Mouse (Mus musculus) bone marrow macrophage, adult 2 months (primary cell): ENCODE measurements around the gene Pip5k1b. TPM values are rescaled to one million over a fixed set of nuclear protein-coding genes. Genes with fewer than 3 reads are reported as not detected.

Source experiments
- H3K27ac ChIP-seq: 2 replicates; pipeline ENCODE4 v1.5.1; 2012; ENCODE audit warnings: low read depth, low read length; ENCODE audit not compliant: insufficient read depth
- H3K4me1 ChIP-seq: 2 replicates; pipeline ENCODE4 v1.6.1; 2012; ENCODE audit warnings: low read length; ENCODE audit not compliant: control insufficient read depth, insufficient read depth
- H3K4me3 ChIP-seq: 2 replicates; pipeline ENCODE4 v1.5.1; 2012; ENCODE audit warnings: mild to moderate bottlenecking, low read length, moderate library complexity; ENCODE audit not compliant: insufficient read depth
- CTCF ChIP-seq: IDR thresholded peaks from 2 replicates; pipeline ENCODE4 v1.5.1; 2012; ENCODE audit warnings: low read depth, mild to moderate bottlenecking, low read length, moderate library complexity
- POLR2A ChIP-seq: IDR thresholded peaks from 2 replicates; pipeline ENCODE4 v1.6.1; 2012; ENCODE audit warnings: mild to moderate bottlenecking, low read depth, low read length, borderline replicate concordance
- polyA plus RNA-seq: library from polyadenylated mRNA; stranded (reverse); fragments of >200 nt; gene quantifications from 2 replicates; pipeline ENCODE4 v1.2.4, GENCODE M21; 2012; ENCODE audit not compliant: missing spikeins, insufficient read depth, insufficient read length

Pip5k1b gene
- not detected in 2 replicates for polyA plus RNA-seq

GRCm38 (mm10) chr19:24555466-24555903 lies at the start of gene Pip5k1b:
Gene Pip5k1b, minus strand, starts transcription at chr19:24555872.
- peaks cover 6% of the 10 kb centered on the region for H3K4me1 ChIP-seq
- H3K4me3 ChIP-seq: peak within 1 kb of the TSS; percentile 99
- H3K27ac ChIP-seq: no peak within 1 kb of the TSS
- TF ChIP-seq CTCF (0 out of 2 replicates have a peak, but pooled peaks have one; percentile 11), POLR2A (no peak)

- no peaks in the 10 kb centered on the region for H3K4me1 ChIP-seq
- no peak for TF ChIP-seq CTCF
- no peak overlapping the region for H3K27ac ChIP-seq
- H3K4me3 ChIP-seq: no peak overlapping the region
These were observed 48.4 kb upstream of the Pip5k1b start for GRCm38 (mm10) chr19:24604105-24604504.

DNA sequence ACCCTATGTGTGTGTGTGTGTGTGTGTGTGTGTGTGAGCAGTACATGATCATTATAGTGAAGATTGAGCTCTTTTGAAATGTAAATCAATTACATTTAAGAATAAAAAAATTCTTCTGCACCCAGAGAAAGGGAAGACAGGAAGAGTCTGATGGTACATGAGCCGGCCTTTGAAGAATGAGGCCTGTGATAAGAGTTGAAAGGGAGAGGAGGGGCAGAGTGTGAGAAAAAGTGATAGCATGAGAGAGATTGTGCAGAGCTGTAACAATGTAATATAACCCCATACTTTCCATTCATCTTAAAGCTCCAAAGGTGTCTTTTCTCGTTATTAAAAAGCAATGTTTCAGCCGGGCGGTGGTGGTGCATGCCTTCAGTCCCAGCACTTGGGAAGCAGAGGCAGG lies 47.8 kb upstream of the Pip5k1b start:
- Histone ChIP-seq H3K27ac (no peak overlapping the region), H3K4me1 (no peaks in the 10 kb centered on the region), H3K4me3 (no peak overlapping the region)
- TF ChIP-seq POLR2A: no peak

DNA sequence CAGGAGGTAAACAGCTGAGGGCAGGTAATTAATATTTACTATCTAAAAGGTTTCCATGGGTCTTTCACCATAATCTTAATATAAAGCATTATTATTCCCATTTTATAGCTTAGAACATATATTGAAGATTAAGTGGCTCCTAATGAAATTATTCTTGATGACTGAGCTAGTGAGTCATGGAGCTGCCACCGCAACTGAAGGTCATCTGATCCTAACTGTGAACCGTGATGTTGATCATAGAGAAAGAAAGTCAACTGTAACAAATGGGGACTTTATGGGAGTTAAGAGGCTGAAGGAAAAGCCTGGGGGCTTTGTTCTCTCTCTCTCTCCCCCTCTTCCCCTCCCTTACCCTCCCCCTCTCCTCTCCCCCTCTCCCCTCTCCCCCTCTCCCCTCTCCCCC lies 31.1 kb upstream of the Pip5k1b start:
- Histone ChIP-seq H3K4me3 (no peak overlapping the region), H3K27ac (no peak overlapping the region), H3K4me1 (peaks cover 3% of the 10 kb centered on the region; the same call in 1 of the 2 replicates)
- no peak for TF ChIP-seq CTCF
- no peak for TF ChIP-seq POLR2A

DNA sequence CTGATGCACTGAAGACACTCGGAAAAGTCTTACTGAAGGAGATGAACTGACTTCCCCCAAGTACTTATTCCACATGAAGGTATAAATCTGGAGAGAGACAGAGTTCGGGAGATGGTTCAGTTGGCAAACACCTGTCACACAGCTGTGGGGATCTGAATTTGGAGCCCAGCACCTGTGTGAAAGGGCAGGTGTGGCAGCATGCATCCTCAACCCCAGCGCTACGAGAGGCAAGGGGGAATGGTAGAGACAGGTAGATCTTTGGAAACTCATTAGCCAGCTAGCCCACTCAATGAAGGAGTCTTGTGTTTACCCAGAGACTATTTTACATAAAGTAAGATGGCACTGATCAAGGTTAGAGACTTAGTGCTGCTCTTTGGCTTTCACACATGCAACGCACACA lies 29.5 kb upstream of the Pip5k1b start:
- no peak overlapping the region for H3K4me3 ChIP-seq
- TF ChIP-seq POLR2A: no peak
- TF ChIP-seq CTCF: no peak
- H3K27ac ChIP-seq: no peak overlapping the region
- H3K4me1 ChIP-seq: peaks cover 3% of the 10 kb centered on the region; the same call in 1 of the 2 replicates

- Histone ChIP-seq H3K4me1 (peaks cover 3% of the 10 kb centered on the region; the same call in 1 of the 2 replicates), H3K27ac (no peak overlapping the region), H3K4me3 (no peak overlapping the region)
- no peak for TF ChIP-seq POLR2A
- TF ChIP-seq CTCF: no peak
These were observed 28.3 kb upstream of the Pip5k1b start for GRCm38 (mm10) chr19:24583956-24584355.

DNA sequence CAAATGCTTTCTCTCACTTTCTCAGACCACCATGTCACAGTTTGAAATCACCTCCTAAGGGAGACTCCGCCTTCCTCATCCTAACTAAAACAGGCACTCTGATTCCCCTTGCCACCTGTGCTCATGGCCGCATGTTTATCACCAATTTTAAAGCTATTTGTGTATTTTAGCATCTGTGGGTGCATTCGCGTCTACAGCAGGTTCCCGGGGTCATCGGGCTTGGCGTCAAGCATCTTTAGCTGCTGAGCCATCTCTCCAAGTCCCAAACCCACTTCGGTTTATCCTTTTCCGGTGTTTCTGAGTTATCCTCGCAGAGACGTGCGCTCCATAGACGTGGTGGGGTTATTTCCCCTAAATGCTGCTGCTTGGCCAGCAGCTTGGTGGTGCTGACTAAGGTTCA lies 20.5 kb upstream of the Pip5k1b start:
- no peak for TF ChIP-seq CTCF
- no peak for TF ChIP-seq POLR2A
- peaks cover 5% of the 10 kb centered on the region for H3K4me1 ChIP-seq
- no peak overlapping the region for H3K4me3 ChIP-seq

GRCm38 (mm10) chr19:24571756-24572181 lies 16.1 kb upstream of the Pip5k1b start:
- Histone ChIP-seq H3K4me3 (no peak overlapping the region), H3K4me1 (peaks cover 5% of the 10 kb centered on the region), H3K27ac (no peak overlapping the region)
- no peak for TF ChIP-seq CTCF
- no peak for TF ChIP-seq POLR2A

More for the DNA sequence above, 20.5 kb upstream of the Pip5k1b start:
- no peak overlapping the region for H3K27ac ChIP-seq

DNA sequence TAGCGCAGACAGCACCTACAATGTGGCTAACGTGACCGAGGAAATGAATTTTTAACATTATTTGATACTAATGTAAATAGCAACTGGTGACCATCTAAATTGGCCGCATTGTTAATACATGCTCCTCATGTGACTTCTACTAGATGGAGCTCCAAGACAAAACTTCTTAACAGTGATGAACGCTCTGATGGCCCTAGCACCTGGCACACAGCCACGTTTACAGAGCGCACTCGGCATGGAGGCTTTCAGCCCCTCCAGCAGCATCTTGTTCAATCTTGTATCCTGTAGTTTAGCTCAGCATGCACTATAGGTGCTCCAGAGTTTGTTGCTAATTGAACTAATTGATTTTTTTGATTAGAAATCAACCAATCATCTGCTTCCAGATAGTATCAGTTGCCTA lies 15.3 kb upstream of the Pip5k1b start:
- TF ChIP-seq CTCF: no peak
- TF ChIP-seq POLR2A: no peak
- no peak overlapping the region for H3K4me3 ChIP-seq
- H3K27ac ChIP-seq: no peak overlapping the region
- peaks cover 5% of the 10 kb centered on the region for H3K4me1 ChIP-seq

DNA sequence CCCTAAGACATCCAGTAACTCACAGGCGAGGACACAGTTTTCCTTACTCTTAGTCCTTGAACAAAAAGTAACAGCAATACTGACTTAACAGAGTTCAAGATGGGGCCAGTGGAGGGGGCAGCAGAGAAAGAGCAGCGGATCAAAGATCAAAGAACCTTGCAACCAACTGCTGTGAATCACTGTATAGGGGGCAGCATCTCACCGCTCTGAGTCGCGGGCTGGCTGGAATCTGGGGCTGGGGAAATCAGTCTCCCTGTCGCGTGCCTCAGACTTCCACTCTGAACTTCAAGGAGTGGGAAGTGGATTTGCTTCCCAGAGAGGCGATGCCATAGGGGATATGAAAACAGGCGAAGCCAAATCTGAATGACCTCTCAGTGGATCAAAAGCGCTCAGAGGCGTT lies 1.8 kb upstream of the Pip5k1b start:
- H3K4me1 ChIP-seq: peaks cover 6% of the 10 kb centered on the region
- no peak for TF ChIP-seq POLR2A
- no peak for TF ChIP-seq CTCF
- H3K4me3 ChIP-seq: no peak overlapping the region

DNA sequence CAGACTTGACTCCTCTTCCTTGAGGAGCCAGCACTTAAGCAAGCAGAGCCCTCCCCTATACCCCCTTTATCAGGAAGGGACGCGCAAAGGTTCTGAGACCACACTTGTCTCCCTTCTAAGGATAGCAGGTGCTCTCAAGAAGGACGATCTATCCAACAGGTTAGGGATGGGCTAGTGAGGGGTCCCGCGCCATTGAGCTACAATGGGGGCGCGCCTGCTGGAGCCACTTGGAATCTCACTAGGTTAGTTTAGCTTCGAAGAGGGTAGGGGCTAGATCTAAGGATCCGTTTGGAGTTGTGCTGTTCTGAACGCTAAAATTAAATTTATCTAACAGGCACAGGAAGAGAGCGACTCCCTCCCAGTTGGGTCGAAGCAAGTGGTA lies 904 bp upstream of the Pip5k1b start:
- Histone ChIP-seq H3K4me1 (peaks cover 6% of the 10 kb centered on the region), H3K4me3 (peak overlapping the region; percentile 99), H3K27ac (no peak overlapping the region)
- no peak for TF ChIP-seq CTCF
- no peak for TF ChIP-seq POLR2A

More for the DNA sequence above, 1.8 kb upstream of the Pip5k1b start:
- H3K27ac ChIP-seq: no peak overlapping the region
